Mouse (Mus musculus): Measurements from ENCODE around the gene Fbxw27.
"Not testable (repeated sequence)": the region's sequence is repeated elsewhere in the genome, so short reads cannot be mapped to it uniquely, and the experiment has no call there.

The Fbxw27 gene

GRCm38 (mm10) chr9:109790570-109790969 is at the start of gene Fbxw27:
TSS of gene Fbxw27 (minus strand) at chr9:109790670.
- not testable (repeated sequence) for DNase-seq

GRCm38 (mm10) chr9:109833088-109833412 is 42.6 kb upstream of the Fbxw27 start:
- DNase-seq = no peak

- DNase-seq = peak; percentile 83
These were observed 42.1 kb upstream of the Fbxw27 start, which contains the start of gene Nme6 for GRCm38 (mm10) chr9:109832391-109833087. TSS of gene Nme6 (plus strand) at chr9:109832749.

GRCm38 (mm10) chr9:109826181-109826580 is 35.7 kb upstream of the Fbxw27 start:
- DNase-seq = no peak

DNA sequence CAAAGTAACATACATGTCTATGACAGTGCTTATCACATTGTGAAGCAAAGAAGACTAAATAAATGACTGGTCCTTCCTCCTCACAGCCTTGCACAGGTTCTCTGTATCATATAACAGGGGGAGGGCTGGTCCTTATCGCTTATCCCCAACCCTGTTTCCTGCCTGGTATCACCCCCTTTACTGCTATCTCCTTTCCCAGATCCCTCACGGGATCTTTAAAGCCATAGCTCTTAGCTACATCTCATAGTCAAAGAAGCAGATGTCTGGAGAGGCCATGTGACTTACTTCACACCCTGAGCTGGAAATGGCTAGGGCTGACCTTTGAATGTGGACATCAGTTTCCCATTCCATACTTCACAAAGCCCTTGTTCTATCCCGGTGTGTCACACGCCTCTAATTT is 35.3 kb upstream of the Fbxw27 start:
- DNase-seq = no peak

- no peak for DNase-seq
These were observed 25.9 kb upstream of the Fbxw27 start for GRCm38 (mm10) chr9:109816341-109816740.

DNA sequence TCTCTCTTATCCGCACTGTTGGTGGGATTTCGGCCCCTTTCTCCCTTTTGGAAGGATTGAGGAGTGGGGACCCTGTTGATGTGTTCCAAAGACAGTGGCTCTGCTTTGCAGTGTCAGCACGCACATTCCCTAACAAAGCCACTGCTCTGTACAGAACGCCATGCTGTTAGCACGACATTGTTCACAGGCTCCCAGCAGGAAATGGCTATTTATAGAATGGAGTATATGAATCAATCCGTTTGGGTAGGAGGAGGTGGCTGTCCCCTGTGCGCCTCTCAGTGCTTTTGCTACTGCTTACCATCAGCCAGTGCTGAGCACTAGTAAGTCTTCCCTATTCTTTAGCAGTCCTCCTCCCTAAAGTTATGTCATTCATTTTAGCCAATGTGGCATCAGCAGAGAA is 23.0 kb upstream of the Fbxw27 start:
- no peak for DNase-seq

- DNase-seq = no peak
These were observed 21.5 kb upstream of the Fbxw27 start, which contains the start of gene Spink8 for GRCm38 (mm10) chr9:109811980-109812379. TSS of gene Spink8 (plus strand) at chr9:109812280.

DNA sequence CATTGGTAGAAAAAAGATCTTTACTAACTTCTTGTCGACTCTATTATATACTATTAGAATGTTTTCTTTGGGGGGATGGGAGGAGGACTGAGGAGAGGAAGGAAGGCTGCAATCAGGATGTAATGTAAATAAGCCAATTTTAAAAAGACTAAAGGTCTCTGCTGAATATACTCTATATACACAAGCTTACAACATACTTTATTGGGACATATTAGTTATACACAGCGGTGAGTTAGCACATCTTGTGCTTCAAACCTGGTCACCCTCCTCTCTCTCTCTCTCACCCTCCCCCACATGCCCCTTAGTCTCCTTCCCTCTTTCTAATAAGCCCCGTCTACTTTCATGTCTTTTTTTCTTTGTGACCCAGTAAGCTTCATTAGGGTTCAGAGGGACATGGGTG is 17.4 kb upstream of the Fbxw27 start:
- no peak for DNase-seq

DNA sequence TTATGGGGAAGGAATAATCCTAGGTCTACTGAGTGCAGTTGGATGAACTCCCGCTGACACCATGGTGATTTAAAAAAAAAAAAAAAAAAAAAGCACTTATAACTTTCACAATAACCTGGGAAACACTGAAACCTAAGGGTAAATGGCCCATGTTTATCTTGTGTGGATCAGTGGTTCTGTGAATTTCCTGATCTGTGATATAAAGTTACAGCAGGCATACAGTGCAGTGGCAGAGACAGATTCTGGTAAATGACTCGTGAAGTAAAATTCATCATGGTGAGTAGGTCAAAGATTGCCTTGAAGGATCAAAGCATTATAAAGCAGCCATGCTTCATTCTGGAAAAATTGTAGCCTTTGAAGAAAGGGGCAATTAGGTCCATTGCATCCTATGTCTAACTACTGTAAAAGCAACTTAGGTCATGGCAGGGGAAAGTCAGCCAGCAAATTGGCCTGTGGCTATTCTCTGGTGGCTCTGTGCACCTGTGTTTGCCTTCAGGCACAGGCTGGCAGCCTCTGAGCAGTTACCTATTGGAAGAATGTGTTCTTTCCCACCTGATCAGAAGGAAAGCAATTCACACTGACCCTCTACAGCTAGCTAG is 16.3 kb upstream of the Fbxw27 start:
- DNase-seq = no peak

- DNase-seq = no peak
These were observed 15.8 kb upstream of the Fbxw27 start for GRCm38 (mm10) chr9:109806260-109806659.

DNA sequence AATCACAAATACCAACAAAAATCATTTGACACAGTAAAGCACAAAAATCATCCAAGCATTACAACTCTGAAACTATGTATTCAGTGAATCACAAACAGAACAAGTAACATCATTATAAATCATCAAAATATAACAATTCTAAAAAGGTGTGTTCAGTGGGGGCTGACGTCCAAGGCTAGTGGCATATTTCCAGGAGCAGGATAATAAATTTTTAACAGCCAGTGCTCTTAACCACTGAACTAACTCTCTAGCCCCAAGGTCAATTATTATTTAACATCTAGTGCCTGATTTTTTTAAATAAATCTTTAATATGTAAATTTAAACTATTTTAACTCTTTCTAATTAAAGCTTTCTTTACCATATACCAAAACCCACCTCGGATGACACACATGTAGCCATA is 15.1 kb upstream of the Fbxw27 start:
- not testable (repeated sequence) for DNase-seq

- no peak for DNase-seq
These were observed 7.6 kb upstream of the Fbxw27 start for GRCm38 (mm10) chr9:109798051-109798450.

DNA sequence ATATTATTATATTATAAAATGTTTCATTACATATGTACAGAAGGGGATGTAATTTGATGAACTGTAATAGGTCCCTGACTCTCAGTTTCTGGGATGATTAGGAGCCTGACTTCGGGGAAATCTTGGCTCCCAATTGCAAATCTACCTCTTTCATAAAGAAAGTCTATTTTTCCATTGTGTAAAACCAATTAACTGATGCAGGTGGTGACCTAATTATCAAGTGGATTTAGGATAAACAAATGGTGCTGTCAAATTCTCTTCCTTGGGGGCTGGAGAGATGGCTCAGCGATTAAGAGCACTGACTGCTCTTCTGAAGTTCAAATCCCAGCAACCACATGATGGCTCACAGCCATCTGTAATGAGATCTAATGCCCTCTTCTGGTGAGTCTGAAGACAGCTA is 5.3 kb upstream of the Fbxw27 start:
- no peak for DNase-seq

GRCm38 (mm10) chr9:109795221-109795620 is 4.8 kb upstream of the Fbxw27 start:
- no peak for DNase-seq

DNA sequence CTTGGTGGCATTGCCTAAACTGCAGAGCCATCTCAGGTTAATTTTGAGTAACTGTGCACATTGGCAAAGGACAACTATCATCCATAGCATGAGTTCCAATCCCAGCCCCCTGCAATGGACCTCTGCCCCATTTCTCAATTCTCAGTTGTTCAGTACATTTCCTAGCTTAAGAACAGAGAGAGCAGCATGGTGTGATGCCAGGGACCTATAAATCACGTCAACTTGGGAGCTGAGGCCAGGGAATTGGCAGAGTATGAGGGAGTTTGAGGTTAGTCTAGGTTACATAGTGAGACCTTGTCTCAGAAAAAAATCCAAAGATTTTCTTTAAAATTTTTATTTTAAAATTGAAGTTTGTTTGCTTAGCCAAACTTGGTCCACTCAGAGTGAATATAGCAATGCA is 23.6 kb downstream of the Fbxw27 start:
- DNase-seq = not testable (repeated sequence)

- not testable (repeated sequence) for DNase-seq
These were observed 44.5 kb downstream of the Fbxw27 start, which contains the start of gene Fbxw26 for GRCm38 (mm10) chr9:109745989-109746388. TSS of gene Fbxw26 (minus strand) at chr9:109746089.
